12 mouse cellular contexts compared by ENCODE assay signal in the genomic region with DNA sequence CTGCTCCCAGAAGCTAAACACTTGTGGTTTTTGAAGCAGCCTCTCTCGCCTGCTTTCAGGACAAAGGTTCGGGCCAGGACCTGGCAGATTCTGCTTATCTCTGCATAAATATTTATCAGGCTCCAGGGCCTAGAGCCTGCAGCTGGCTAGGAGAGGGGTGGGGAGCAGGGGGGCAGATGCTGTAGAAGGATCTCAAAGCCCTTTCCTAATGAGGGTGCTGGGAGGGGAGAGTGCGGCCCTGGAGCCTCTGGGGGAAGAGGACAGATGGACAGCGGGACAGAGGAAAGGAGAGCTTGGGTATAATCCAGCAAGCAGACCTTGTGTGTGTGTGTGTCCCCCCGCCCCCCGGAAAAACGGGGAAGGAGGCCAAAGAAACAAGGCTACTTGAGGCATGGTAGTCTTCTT. TPM values are rescaled to one million over a fixed set of nuclear protein-coding genes. Genes with fewer than 3 reads are reported as not detected.
A peak's percentile ranks its signal among the peaks of the same experiment; 100 is the strongest.
DNase-seq lines count a peak whose midpoint lies in the region; ATAC-seq lines count a peak whose summit lies in the region.
"Had no signal": no experiment of that assay in that cellular context is flagged by ENCODE, and none has a peak within 500 bp of the region (broad histone marks: within the 10 kb centered on the region; RNA-seq: fewer than 3 reads in every experiment).

No protein-coding gene starts in this region.

- H3K9me3 ChIP-seq in kidney, embryonic 14.5 days (ENCODE audit: control insufficient read depth, low read length) = no peaks in the 10 kb centered on the region
- H3K9me3 ChIP-seq in embryonic facial prominence, embryonic 11.5 days (replicated peaks; ENCODE audit: control insufficient read depth, low read length) = no peaks in the 10 kb centered on the region
- no peaks in the 10 kb centered on the region for H3K9me3 ChIP-seq in hindbrain, embryonic 13.5 days
- H3K9me3 ChIP-seq in midbrain, embryonic 14.5 days (ENCODE audit: control insufficient read depth, low read length) = no peaks in the 10 kb centered on the region
- H3K9me3 ChIP-seq: heart, embryonic 12.5 days; liver, embryonic 12.5 days had no signal

- H3K27ac ChIP-seq in kidney, embryonic 14.5 days (ENCODE audit: low read depth, low read length) = peak overlapping the region; percentile 85; the same call in 1 of the 2 replicates
- peak overlapping the region; percentile 82; the same call in 1 of the 2 replicates for H3K27ac ChIP-seq in embryonic facial prominence, embryonic 11.5 days (replicated peaks; ENCODE audit: low read depth, low read length)
- H3K27ac ChIP-seq in hindbrain, embryonic 13.5 days = peak overlapping the region; percentile 85
- peak overlapping the region; percentile 92 for H3K27ac ChIP-seq in midbrain, embryonic 14.5 days (replicated peaks; ENCODE audit: low read depth, low read length)
- H3K27ac ChIP-seq: liver, embryonic 12.5 days had no signal

- no peak for ATAC-seq in kidney, embryonic 14.5 days (ENCODE audit: low FRiP score, low TSS enrichment)
- ATAC-seq in embryonic facial prominence, embryonic 11.5 days (replicated peaks; ENCODE audit: insufficient number of reproducible peaks, low FRiP score, low TSS enrichment, low read depth) = no peak
- ATAC-seq in hindbrain, embryonic 13.5 days (ENCODE audit: low FRiP score) = no peak
- ATAC-seq in midbrain, embryonic 14.5 days (ENCODE audit: low FRiP score, low TSS enrichment) = peak; percentile 14; the same call in 1 of the 2 replicates
- ATAC-seq in cerebellum, adult (ENCODE audit: insufficient number of reproducible peaks, low FRiP score, low TSS enrichment) = no peak
- ATAC-seq: liver, embryonic 12.5 days had no signal

- 0 out of 2 replicates have a peak overlapping the region, but pooled peaks have one; percentile 40 for H3K9ac ChIP-seq in kidney, embryonic 14.5 days (ENCODE audit: low read depth, low read length)
- H3K9ac ChIP-seq in embryonic facial prominence, embryonic 11.5 days (replicated peaks; ENCODE audit: low read length) = peak overlapping the region; percentile 29; the same call in 1 of the 2 replicates
- H3K9ac ChIP-seq in hindbrain, embryonic 13.5 days = no peak overlapping the region
- 0 out of 2 replicates have a peak overlapping the region, but pooled peaks have one; percentile 36 for H3K9ac ChIP-seq in midbrain, embryonic 14.5 days (replicated peaks; ENCODE audit: low read length)
- H3K9ac ChIP-seq: heart, embryonic 12.5 days; liver, embryonic 12.5 days had no signal

- no peak overlapping the region for H3K4me3 ChIP-seq in kidney, embryonic 14.5 days (ENCODE audit: low read length)
- no peak overlapping the region for H3K4me3 ChIP-seq in embryonic facial prominence, embryonic 11.5 days (ENCODE audit: low read depth, low read length)
- H3K4me3 ChIP-seq in hindbrain, embryonic 13.5 days = no peak overlapping the region
- no peak overlapping the region for H3K4me3 ChIP-seq in midbrain, embryonic 14.5 days (replicated peaks; ENCODE audit: low read depth, low read length)
- H3K4me3 ChIP-seq: heart, embryonic 12.5 days; liver, embryonic 12.5 days had no signal

- no peaks in the 10 kb centered on the region for H3K27me3 ChIP-seq in kidney, embryonic 14.5 days (ENCODE audit: control insufficient read depth, insufficient read depth, low read length)
- H3K27me3 ChIP-seq in embryonic facial prominence, embryonic 11.5 days (ENCODE audit: control insufficient read depth, insufficient read depth, low read length) = no peaks in the 10 kb centered on the region
- H3K27me3 ChIP-seq in hindbrain, embryonic 13.5 days = 0 out of 2 replicates have a peak, but pooled peaks cover 6% of the 10 kb centered on the region
- H3K27me3 ChIP-seq in midbrain, embryonic 14.5 days (ENCODE audit: control insufficient read depth, insufficient read depth, low read length) = no peaks in the 10 kb centered on the region

- no peak overlapping the region for H3K4me2 ChIP-seq in kidney, embryonic 14.5 days (replicated peaks; ENCODE audit: low read depth, low read length)
- no peak overlapping the region for H3K4me2 ChIP-seq in embryonic facial prominence, embryonic 11.5 days (ENCODE audit: low read depth, low read length)
- no peak overlapping the region for H3K4me2 ChIP-seq in hindbrain, embryonic 13.5 days
- peak overlapping the region; percentile 47 for H3K4me2 ChIP-seq in midbrain, embryonic 14.5 days (ENCODE audit: low read length)
- H3K4me2 ChIP-seq: heart, embryonic 12.5 days had no signal

- H3K36me3 ChIP-seq in kidney, embryonic 14.5 days (ENCODE audit: control insufficient read depth, insufficient read depth, low read length) = peaks cover 14% of the 10 kb centered on the region
- peaks cover 2% of the 10 kb centered on the region; the same call in 1 of the 2 replicates for H3K36me3 ChIP-seq in embryonic facial prominence, embryonic 11.5 days (replicated peaks; ENCODE audit: control insufficient read depth, insufficient read depth, low read depth, low read length)
- peaks cover 15% of the 10 kb centered on the region for H3K36me3 ChIP-seq in hindbrain, embryonic 13.5 days
- H3K36me3 ChIP-seq in midbrain, embryonic 14.5 days (ENCODE audit: control insufficient read depth, insufficient read depth, low read length) = peaks cover 14% of the 10 kb centered on the region

- peaks cover 36% of the 10 kb centered on the region for H3K4me1 ChIP-seq in kidney, embryonic 14.5 days (ENCODE audit: control insufficient read depth, insufficient read depth, low read length)
- peaks cover 17% of the 10 kb centered on the region for H3K4me1 ChIP-seq in embryonic facial prominence, embryonic 11.5 days (ENCODE audit: control insufficient read depth, insufficient read depth, low read length)
- H3K4me1 ChIP-seq in hindbrain, embryonic 13.5 days (replicated peaks) = peaks cover 60% of the 10 kb centered on the region
- H3K4me1 ChIP-seq in midbrain, embryonic 14.5 days (ENCODE audit: control insufficient read depth, insufficient read depth, low read length) = peaks cover 49% of the 10 kb centered on the region

- no peak for DNase-seq in kidney, postnatal 36 days
- DNase-seq in embryonic facial prominence, embryonic 11.5 days (ENCODE audit: low spot score) = no peak
- DNase-seq in midbrain, embryonic 14.5 days = peak; percentile 58
- no peak for DNase-seq in thymus, postnatal 10 days (ENCODE audit: low spot score in 2 of 2)
- no peak for DNase-seq in natural killer cell, adult 2 months (ENCODE audit: low spot score in 2 of 2)
- DNase-seq: cerebellum, adult 2 months; right cerebral cortex, adult 18-20 months had no signal

- 37% methylated on average over 7 of the region's 7 CpGs for WGBS in kidney, embryonic 14.5 days
- 38% methylated on average over 7 of the region's 7 CpGs for WGBS in embryonic facial prominence, embryonic 11.5 days
- WGBS in hindbrain, embryonic 13.5 days = 18% methylated on average over 7 of the region's 7 CpGs
- 11% methylated on average over 7 of the region's 7 CpGs for WGBS in midbrain, embryonic 14.5 days

RNA-seq across cellular contexts. Expression of a gene that starts 24.3 kb away (rescaled TPM):
- 32.4 and 38.4 TPM in 2 replicates for polyA plus RNA-seq in kidney, embryonic 14.5 days (2014; fragmentation: Nextera tagmentation; extraction: Ambion mirVana)
- 17.6 and 17.7 TPM in 2 replicates for polyA plus RNA-seq in embryonic facial prominence, embryonic 11.5 days (2014; fragmentation: Nextera tagmentation; extraction: Ambion mirVana)
- 16.4 and 17.0 TPM in 2 replicates for polyA plus RNA-seq in hindbrain, embryonic 13.5 days (2015; fragmentation: Nextera tagmentation; extraction: Ambion mirVana)
- 34.0 and 37.0 TPM in 2 replicates for polyA plus RNA-seq in midbrain, embryonic 14.5 days (2014; fragmentation: Nextera tagmentation; extraction: Ambion mirVana)

RNA-seq across cellular contexts. Expression of a gene that starts 36.2 kb away (rescaled TPM):
- 128 and 193 TPM in 2 replicates for polyA plus RNA-seq in kidney, embryonic 14.5 days (2014; fragmentation: Nextera tagmentation; extraction: Ambion mirVana)
- polyA plus RNA-seq in embryonic facial prominence, embryonic 11.5 days (2014; fragmentation: Nextera tagmentation; extraction: Ambion mirVana) = 184 and 198 TPM in 2 replicates
- 277 and 286 TPM in 2 replicates for polyA plus RNA-seq in hindbrain, embryonic 13.5 days (2015; fragmentation: Nextera tagmentation; extraction: Ambion mirVana)
- 190 and 241 TPM in 2 replicates for polyA plus RNA-seq in midbrain, embryonic 14.5 days (2014; fragmentation: Nextera tagmentation; extraction: Ambion mirVana)

RNA-seq across cellular contexts. Expression of a gene that starts 55.1 kb away (rescaled TPM):
- 4.7 and 5.3 TPM in 2 replicates for polyA plus RNA-seq in kidney, embryonic 14.5 days (2014; fragmentation: Nextera tagmentation; extraction: Ambion mirVana)
- 1.4 TPM in 1 of 2 replicates, not detected in the other for polyA plus RNA-seq in embryonic facial prominence, embryonic 11.5 days (2014; fragmentation: Nextera tagmentation; extraction: Ambion mirVana)
- polyA plus RNA-seq in hindbrain, embryonic 13.5 days (2015; fragmentation: Nextera tagmentation; extraction: Ambion mirVana) = 1.8 TPM in 2 replicates
- 0.97 and 2.0 TPM in 2 replicates for polyA plus RNA-seq in midbrain, embryonic 14.5 days (2014; fragmentation: Nextera tagmentation; extraction: Ambion mirVana)
